Mouse (Mus musculus) Muller cell, postnatal 12 days (primary cell): Measurements from ENCODE around the gene Gimap3.
A peak's percentile ranks its signal among the peaks of the same experiment; 100 is the strongest.

Experiments used
- DNase-seq: peaks from one replicate; pipeline ENCODE4 v3.0.0-alpha.2; 2015; ENCODE audit errors: inconsistent ontology term

Gimap3 gene

DNA sequence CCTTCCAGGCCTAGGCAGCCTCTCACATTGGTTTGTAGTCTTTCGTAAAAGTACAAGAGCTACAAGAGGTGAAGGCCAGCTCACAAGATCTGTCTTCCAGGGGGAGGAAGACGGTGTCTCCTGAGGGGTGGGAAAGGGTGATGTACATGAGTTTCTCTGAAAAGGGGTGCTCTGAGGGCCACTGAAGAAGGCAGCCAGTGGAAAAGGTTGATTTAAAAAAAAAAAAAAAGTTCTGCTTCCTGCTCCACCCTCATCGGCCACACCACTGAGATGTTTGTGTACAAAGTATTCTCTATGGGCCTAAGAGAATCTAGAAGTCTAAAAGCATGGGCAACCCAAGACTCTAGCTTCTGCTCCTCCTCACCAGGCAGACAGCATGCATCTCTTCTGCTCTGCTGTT is at the start of gene Gimap3:
Gene Gimap3 (minus strand): TSS at position 156 of the 400 bp plus-strand sequence.
- DNase-seq: no peak

DNA sequence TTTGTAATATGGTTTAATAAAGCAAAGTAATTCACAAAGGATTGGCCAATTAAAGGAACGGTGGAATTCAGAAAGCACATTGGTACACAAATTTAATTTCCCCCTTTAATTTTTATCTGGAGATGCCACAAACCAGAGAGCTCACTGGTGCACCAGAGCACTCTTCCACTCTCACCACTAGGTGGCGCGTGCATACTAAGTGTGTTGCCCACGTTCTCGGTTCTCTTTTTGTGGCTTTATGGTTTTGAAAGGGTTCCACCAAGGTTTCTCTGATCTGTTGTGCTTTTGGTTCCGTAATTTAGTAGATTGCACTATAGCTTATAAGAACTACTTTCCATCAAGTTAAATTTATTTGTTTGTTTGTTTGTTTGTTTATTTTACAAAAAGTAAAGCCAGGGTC is 47.2 kb upstream of the Gimap3 start:
- peak; percentile 60 for DNase-seq

DNA sequence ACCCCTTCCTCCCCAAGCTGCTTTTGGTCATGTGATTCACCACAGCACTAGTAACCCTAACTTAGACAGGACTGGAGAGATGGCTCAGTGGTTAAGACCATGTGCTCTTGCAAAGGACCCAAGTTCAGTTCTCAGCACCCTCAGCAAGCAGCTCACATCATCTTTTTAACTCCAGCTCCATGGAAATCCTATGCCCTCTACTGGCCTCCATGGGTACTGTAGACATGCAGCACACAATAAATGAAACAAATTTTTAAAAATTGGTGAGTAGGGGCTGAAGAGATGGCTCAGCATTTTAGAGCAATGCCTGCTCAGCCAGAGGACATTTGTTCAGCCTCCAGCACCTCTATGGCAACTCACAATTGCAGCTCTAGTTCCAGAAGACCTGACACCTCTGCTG is 44.4 kb upstream of the Gimap3 start:
- no peak for DNase-seq

DNA sequence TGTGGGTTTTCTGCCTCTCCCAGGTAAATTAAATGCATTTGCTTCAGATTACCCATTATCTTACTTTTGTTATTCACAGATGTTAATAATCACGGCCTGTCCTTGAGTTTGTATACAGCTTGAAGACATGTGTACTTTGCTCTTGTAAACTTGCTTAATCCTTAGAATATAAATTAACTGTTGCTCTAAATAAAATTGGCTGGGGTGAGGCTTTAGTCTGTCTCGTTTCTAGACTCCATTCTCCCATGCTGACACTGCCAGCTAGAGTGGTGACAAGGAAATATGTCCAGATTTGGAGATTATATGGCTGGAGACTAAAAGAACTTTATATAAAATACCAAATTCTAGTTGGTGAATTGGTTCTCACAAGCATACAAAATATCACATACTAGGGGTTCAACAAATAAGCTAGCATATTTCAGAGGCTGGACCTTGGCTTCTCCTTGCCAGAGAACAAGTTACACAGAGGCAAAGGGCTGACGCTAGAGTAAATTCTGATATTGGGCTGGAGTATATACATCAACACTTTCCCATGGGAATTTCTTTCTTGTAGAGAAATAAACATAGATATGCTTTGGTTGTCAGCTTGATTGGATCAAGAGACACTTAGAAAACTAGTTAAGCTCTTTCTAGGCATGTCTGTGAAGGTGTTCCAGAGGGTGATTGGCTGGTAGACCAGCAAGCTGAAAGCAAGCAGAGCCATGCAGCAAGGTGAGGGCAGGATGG is 39.0 kb upstream of the Gimap3 start:
- DNase-seq: no peak

DNA sequence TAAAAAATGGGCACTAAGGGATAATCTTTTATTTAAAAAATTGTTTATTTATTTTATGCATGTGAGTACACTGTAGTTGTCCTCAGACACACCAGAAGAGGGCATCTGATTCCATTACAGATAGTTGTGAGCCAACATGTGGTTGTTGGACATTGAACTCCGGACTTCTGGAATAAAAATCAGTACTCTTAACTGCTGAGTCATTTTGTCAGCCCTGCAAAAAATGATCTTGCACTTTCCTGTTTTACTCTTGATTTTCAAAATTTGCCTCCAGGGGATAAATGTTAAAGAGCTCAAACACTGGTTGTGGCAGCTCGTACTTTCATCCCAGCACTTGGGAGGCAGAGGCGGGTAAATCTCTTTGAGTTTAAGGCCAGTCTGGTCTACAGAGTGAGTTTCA is 36.1 kb upstream of the Gimap3 start:
- DNase-seq: no peak

GRCm38 (mm10) chr6:48804346-48804745 is 33.7 kb upstream of the Gimap3 start:
- no peak for DNase-seq

DNA sequence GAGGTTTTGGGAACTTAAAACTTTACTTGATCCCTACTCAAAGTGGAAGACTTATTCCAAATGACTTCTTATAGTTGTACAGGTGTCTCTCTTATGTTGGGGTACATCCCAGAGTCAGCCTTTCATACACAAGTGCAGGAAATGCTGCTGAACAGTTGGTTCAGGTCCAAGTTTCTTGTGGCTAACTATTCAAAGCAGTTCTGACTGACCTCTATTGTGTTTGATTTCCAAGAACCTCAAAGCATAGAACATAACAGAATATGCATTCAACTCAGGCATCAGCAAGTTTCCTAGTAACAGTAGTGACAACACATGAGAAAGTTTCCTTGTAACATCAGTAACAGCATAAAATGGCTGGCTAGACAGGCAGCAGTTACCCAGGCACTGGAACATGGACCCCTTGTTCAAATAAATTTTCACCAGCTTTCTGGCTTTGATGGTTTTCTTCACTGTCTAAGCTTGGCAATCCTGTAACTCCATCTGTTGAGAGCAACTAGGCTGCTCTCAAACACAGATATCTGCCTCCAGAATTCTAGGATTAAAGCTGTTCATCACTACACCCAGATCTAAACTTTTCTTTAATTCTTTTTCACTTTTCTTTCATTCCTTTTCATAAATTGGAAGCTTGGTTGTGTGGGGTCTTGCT is 32.9 kb upstream of the Gimap3 start:
- DNase-seq: peak; percentile 58

GRCm38 (mm10) chr6:48801897-48802296 is 31.2 kb upstream of the Gimap3 start:
- DNase-seq: no peak

DNA sequence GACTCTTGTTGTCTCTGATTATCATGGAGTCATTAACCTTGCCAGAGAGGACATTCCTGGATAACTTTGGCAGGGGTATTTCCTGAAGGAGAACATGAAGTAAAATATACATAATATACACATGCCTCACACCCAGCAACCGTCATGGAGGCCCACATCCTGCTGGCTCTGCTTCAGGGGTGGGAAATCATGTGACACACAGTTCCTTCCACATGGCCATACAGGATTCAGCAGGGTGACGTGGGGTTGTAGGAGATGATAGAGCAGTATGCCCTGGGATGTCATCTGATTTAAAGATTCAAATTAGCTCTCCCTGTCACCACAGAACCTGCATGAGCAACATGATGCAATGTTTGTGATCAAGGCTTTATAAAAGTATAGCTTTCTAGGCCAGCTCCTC is 17.2 kb upstream of the Gimap3 start:
- DNase-seq: no peak

GRCm38 (mm10) chr6:48785601-48786000 is 14.9 kb upstream of the Gimap3 start:
- peak; percentile 67 for DNase-seq

DNA sequence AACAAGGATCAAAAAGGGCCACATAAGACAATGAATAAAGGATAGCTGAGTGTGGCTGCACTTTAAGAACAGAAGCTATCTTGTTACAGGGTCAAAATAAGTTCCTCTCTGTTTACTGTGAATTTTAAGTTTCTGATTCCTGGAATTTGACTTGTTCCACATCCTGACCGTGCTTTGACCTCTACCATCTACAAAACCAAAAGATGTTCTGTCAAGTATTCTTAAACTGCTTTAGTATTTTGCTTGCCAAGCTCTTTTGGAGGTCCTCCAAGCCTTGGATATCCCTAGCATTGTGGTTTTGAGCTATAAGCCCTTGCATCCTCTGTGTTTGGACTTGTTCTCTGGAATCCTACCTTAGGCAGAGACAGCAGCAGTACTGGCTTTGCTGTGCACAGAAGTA is 14.5 kb upstream of the Gimap3 start:
- DNase-seq: peak; percentile 60

GRCm38 (mm10) chr6:48784406-48784805 is 13.8 kb upstream of the Gimap3 start:
- no peak for DNase-seq

GRCm38 (mm10) chr6:48772030-48772429 is 1.4 kb upstream of the Gimap3 start:
- peak; percentile 64 for DNase-seq

- DNase-seq: no peak
Measured at GRCm38 (mm10) chr6:48768933-48769332, 1.7 kb downstream of the Gimap3 start.

- no peak for DNase-seq
Measured at GRCm38 (mm10) chr6:48768178-48768869, 2.3 kb downstream of the Gimap3 start.

DNA sequence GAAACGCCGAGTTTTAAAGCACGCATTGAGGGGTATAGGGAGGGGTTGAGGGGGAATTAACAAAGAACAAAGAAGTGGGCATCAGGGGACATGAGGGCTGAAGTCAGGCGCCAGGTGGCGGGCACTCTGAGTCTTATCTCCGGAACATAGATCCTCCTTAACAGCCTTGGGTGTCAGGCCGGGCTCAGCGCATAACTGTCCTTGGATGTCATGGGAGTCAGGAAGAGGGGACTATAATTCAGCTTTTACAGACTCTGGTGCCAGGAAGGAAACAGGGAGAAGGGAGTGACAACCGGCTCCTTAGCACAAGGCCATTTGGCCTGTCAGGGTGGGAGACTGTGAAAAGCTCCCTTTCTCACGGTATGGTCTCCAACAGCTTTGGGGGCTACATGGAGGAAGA is 6.2 kb downstream of the Gimap3 start:
- no peak for DNase-seq

- DNase-seq: no peak
Measured at GRCm38 (mm10) chr6:48763567-48764270, 6.9 kb downstream of the Gimap3 start.

- DNase-seq: no peak
Measured at GRCm38 (mm10) chr6:48747091-48747966, 23.3 kb downstream of the Gimap3 start.

- DNase-seq: peak; percentile 14
Measured at GRCm38 (mm10) chr6:48745959-48746889, 24.4 kb downstream of the Gimap3 start, which contains the start of gene Gimap5. Gene Gimap5, plus strand, starts transcription at chr6:48746197.

- DNase-seq: no peak
Measured at GRCm38 (mm10) chr6:48745490-48745889, 25.2 kb downstream of the Gimap3 start.
